Mouse (Mus musculus) kidney, embryonic 14.5 days (tissue): ENCODE data around the gene Rbm24. TPM values are rescaled to one million over a fixed set of nuclear protein-coding genes. Genes with fewer than 3 reads are reported as not detected.

ENCODE experiments used
- polyA plus RNA-seq: library from polyadenylated mRNA; unstranded; fragments of >200 nt; fragmentation: Nextera tagmentation; extraction: Ambion mirVana; gene quantifications from 2 replicates; pipeline ENCODE4 v1.2.1, GENCODE M21; 2014

The Rbm24 gene
- polyA plus RNA-seq, 1 experiment from 2014 or later = 0.97 TPM

Other genes with a start within 250 kb of the Rbm24 start
- gene Stmnd1, start 144.7 kb upstream of the Rbm24 start, polyA plus RNA-seq = 0.47 and 0.57 TPM in 2 replicates
- 8.7 and 8.9 TPM in 2 replicates for gene Cap2, start 83.4 kb downstream of the Rbm24 start, polyA plus RNA-seq